7 mouse cellular contexts compared by ENCODE assay signal in genomic region chr10:80561116-80561944, GRCm38 (mm10). TPM values are rescaled to one million over a fixed set of nuclear protein-coding genes. Genes with fewer than 3 reads are reported as not detected.
DNase-seq lines count a peak whose midpoint lies in the region; ATAC-seq lines count a peak whose summit lies in the region.

TSS of gene Rexo1 (minus strand) at chr10:80561560.

- H3K4me1 ChIP-seq in embryonic facial prominence, embryonic 11.5 days (ENCODE audit: control insufficient read depth, insufficient read depth, low read length): peaks cover 4% of the 10 kb centered on the region
- peaks cover 43% of the 10 kb centered on the region for H3K4me1 ChIP-seq in limb, embryonic 10.5 days
- H3K4me1 ChIP-seq in midbrain, embryonic 13.5 days (replicated peaks): peaks cover 52% of the 10 kb centered on the region

- peak within 1 kb of the TSS; percentile 70 for H3K27ac ChIP-seq in embryonic facial prominence, embryonic 11.5 days (replicated peaks; ENCODE audit: low read depth, low read length)
- peak within 1 kb of the TSS; percentile 98 for H3K27ac ChIP-seq in limb, embryonic 10.5 days
- peak within 1 kb of the TSS; percentile 91 for H3K27ac ChIP-seq in midbrain, embryonic 13.5 days

- H3K9me3 ChIP-seq in embryonic facial prominence, embryonic 11.5 days (replicated peaks; ENCODE audit: control insufficient read depth, low read length): no peaks in the 10 kb centered on the region
- H3K9me3 ChIP-seq in limb, embryonic 10.5 days (replicated peaks): no peaks in the 10 kb centered on the region
- no peaks in the 10 kb centered on the region for H3K9me3 ChIP-seq in midbrain, embryonic 13.5 days

- no peaks in the 10 kb centered on the region for H3K27me3 ChIP-seq in embryonic facial prominence, embryonic 11.5 days (ENCODE audit: control insufficient read depth, insufficient read depth, low read length)
- H3K27me3 ChIP-seq in limb, embryonic 10.5 days (ENCODE audit: low read depth, poor library complexity, severe bottlenecking): no peaks in the 10 kb centered on the region
- no peaks in the 10 kb centered on the region for H3K27me3 ChIP-seq in midbrain, embryonic 13.5 days

- peak; percentile 60 for ATAC-seq in embryonic facial prominence, embryonic 11.5 days (replicated peaks; ENCODE audit: insufficient number of reproducible peaks, low FRiP score, low TSS enrichment, low read depth)
- peak; percentile 67 for ATAC-seq in granulocyte monocyte progenitor cell, adult 5-6 weeks (replicated peaks; ENCODE audit: poor library complexity, severe bottlenecking)
- ATAC-seq in midbrain, embryonic 13.5 days: peak; percentile 78

- H3K4me3 ChIP-seq in embryonic facial prominence, embryonic 11.5 days (ENCODE audit: low read depth, low read length): peak within 1 kb of the TSS; percentile 97
- peak within 1 kb of the TSS; percentile 89 for H3K4me3 ChIP-seq in limb, embryonic 10.5 days
- peak within 1 kb of the TSS; percentile 65 for H3K4me3 ChIP-seq in midbrain, embryonic 13.5 days (replicated peaks)

- peak within 1 kb of the TSS; percentile 95 for H3K9ac ChIP-seq in embryonic facial prominence, embryonic 11.5 days (replicated peaks; ENCODE audit: low read length)
- H3K9ac ChIP-seq in midbrain, embryonic 13.5 days (replicated peaks): peak within 1 kb of the TSS; percentile 93

- peak; percentile 96 for DNase-seq in adrenal gland, postnatal 14 days
- peak; percentile 96 for DNase-seq in embryonic facial prominence, embryonic 11.5 days (ENCODE audit: low spot score)
- DNase-seq in kidney, adult 11 months: peak; percentile 95
- DNase-seq in limb, embryonic 10.5 days (ENCODE audit: low spot score): peak; percentile 95
- DNase-seq in spleen, adult 12 weeks (ENCODE audit: low spot score): peak; percentile 93

- peak within 1 kb of the TSS; percentile 84 for H3K4me2 ChIP-seq in embryonic facial prominence, embryonic 11.5 days (ENCODE audit: low read depth, low read length)
- H3K4me2 ChIP-seq in midbrain, embryonic 13.5 days (replicated peaks): peak within 1 kb of the TSS; percentile 94

- WGBS in embryonic facial prominence, embryonic 11.5 days: under 1% methylated on average over 72 of the region's 72 CpGs
- WGBS in limb, embryonic 10.5 days: under 1% methylated on average over 72 of the region's 72 CpGs
- WGBS in midbrain, embryonic 13.5 days: under 1% methylated on average over 70 of the region's 72 CpGs

- H3K36me3 ChIP-seq in embryonic facial prominence, embryonic 11.5 days (replicated peaks; ENCODE audit: control insufficient read depth, insufficient read depth, low read depth, low read length): no peaks in the 10 kb centered on the region
- H3K36me3 ChIP-seq in limb, embryonic 10.5 days: peaks cover 21% of the 10 kb centered on the region
- no peaks in the 10 kb centered on the region for H3K36me3 ChIP-seq in midbrain, embryonic 13.5 days

RNA-seq across cellular contexts. Expression of gene Rexo1, which starts in this region (rescaled TPM):
- 40.9 and 46.4 TPM in 2 replicates for total RNA-seq in adrenal gland, postnatal 14 days (2021)
- 17.1 and 20.6 TPM in 2 replicates for polyA plus RNA-seq in embryonic facial prominence, embryonic 11.5 days (2014; fragmentation: Nextera tagmentation; extraction: Ambion mirVana)
- total RNA-seq in granulocyte monocyte progenitor cell, adult 5-6 weeks (2014; fragmentation: Nextera tagmentation): 43.7 and 48.2 TPM in 2 replicates
- 17.5 and 28.8 TPM in 2 replicates for total RNA-seq in granulocyte monocyte progenitor cell, adult 5-6 weeks (2017)
- polyA plus RNA-seq in limb, embryonic 10.5 days (2016; fragmentation: Nextera tagmentation; extraction: Ambion mirVana): 40.8 and 42.6 TPM in 2 replicates
- 28.8 and 32.6 TPM in 2 replicates for polyA plus RNA-seq in midbrain, embryonic 13.5 days (2015; fragmentation: Nextera tagmentation; extraction: Ambion mirVana)

Comparison
In these comparisons a context has a peak if more than half of its experiments do, and no peak if none do; other contexts are left out.
1. Peak in every context shown above with its lines: DNase-seq, ATAC-seq, H3K4me3 ChIP-seq and H3K27ac ChIP-seq.